Mouse (Mus musculus) bone marrow macrophage, adult 2 months (primary cell): Measurements from ENCODE around the gene Med9.

Experiments used
- CTCF ChIP-seq: IDR thresholded peaks from 2 replicates; pipeline ENCODE4 v1.5.1; 2012; ENCODE audit warnings: low read depth, mild to moderate bottlenecking, low read length, moderate library complexity
- POLR2A ChIP-seq: IDR thresholded peaks from 2 replicates; pipeline ENCODE4 v1.6.1; 2012; ENCODE audit warnings: mild to moderate bottlenecking, low read depth, low read length, borderline replicate concordance

DNA sequence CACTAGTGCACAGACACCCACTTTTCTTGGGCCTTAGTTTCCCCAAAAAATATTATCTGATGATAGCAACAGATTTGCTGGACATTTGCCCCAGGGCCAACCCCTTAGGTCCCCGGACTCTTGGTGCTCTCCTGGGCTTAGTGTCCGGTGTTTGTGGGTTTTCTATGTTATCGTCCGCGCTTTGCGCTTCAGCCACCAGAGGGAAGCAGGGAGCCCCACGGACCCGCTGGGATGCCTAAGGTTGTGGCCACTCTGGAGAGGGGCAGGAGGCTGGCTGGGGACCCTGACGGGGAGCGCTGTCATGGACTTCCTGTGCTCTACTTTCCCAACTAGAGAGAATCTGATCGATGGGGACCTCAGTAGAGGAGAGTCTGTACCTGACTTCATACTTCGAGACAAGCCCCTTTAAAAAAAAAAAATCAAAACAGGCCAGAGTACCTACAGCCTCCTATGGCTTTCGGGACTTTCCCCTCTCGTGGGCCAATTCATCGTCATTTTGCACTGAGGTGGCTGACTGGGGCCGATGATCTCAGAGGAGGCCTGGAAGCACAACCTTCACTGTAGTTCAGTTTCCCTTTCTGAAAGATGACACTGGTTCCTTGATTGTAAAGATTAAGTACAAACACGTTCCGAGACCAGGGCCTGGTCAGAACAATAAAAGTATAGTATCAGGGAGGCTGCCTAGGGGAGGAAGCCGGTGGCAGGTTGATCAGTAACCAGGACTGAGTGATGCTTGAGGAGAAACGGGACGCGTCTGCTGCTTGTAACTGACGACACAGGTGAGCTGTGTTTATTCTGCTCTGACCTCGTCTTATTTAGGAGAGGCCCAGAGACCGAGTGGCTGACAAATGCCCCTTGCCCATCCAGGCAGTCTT is 17.5 kb downstream of the Med9 start:
- peak; percentile 85 for TF ChIP-seq CTCF
- no peak for TF ChIP-seq POLR2A
